Mouse (Mus musculus) hindbrain, embryonic 14.5 days (tissue): ENCODE measurements around the gene Srgn. TPM values are rescaled to one million over a fixed set of nuclear protein-coding genes. Genes with fewer than 3 reads are reported as not detected.
"Not testable (repeated sequence)": the region's sequence is repeated elsewhere in the genome, so short reads cannot be mapped to it uniquely, and the experiment has no call there.

Experiments used
- ATAC-seq: fragments of 200-750 bp; cut with Nextera tagmentation; 2 replicates; pipeline ENCODE4 v1.8.0; 2017; ENCODE audit warnings: moderate number of reproducible peaks, mild to moderate bottlenecking, moderate TSS enrichment, moderate library complexity; ENCODE audit not compliant: low FRiP score
- DNase-seq: peaks from one replicate; pipeline ENCODE4 v3.0.0-alpha.2; 2015; ENCODE audit warnings: low spot score
- H3K27ac ChIP-seq: fragments of 300-500 bp; sonication (generic); 2 replicates; pipeline ENCODE4 v1.5.1; 2014; ENCODE audit warnings: mild to moderate bottlenecking, moderate library complexity
- H3K27me3 ChIP-seq: fragments of 300-500 bp; sonication (generic); 2 replicates; pipeline ENCODE4 v1.6.1; 2014; ENCODE audit warnings: mild to moderate bottlenecking, low read length, mixed read lengths; ENCODE audit not compliant: control insufficient read depth, insufficient read depth
- H3K36me3 ChIP-seq: fragments of 300-500 bp; sonication (generic); replicated peaks from 2 replicates; pipeline ENCODE4 v1.6.1; 2014; ENCODE audit not compliant: control insufficient read depth, insufficient read depth
- H3K4me1 ChIP-seq: fragments of 300-500 bp; sonication (generic); replicated peaks from 2 replicates; pipeline ENCODE4 v1.6.1; 2014; ENCODE audit warnings: antibody characterized with exemption, low read length, mixed read lengths; ENCODE audit not compliant: control insufficient read depth, insufficient read depth
- H3K4me2 ChIP-seq: fragments of 300-500 bp; sonication (generic); replicated peaks from 2 replicates; pipeline ENCODE4 v1.6.1; 2014; ENCODE audit warnings: mild to moderate bottlenecking, moderate library complexity
- H3K4me3 ChIP-seq: fragments of 300-500 bp; sonication (generic); replicated peaks from 2 replicates; pipeline ENCODE4 v1.5.1; 2014; ENCODE audit warnings: mild to moderate bottlenecking, low read length
- H3K9ac ChIP-seq: fragments of 300-500 bp; sonication (generic); 2 replicates; pipeline ENCODE4 v1.6.1; 2014
- H3K9me3 ChIP-seq: fragments of 300-500 bp; sonication (generic); 2 replicates; pipeline ENCODE4 v1.6.1; 2016; ENCODE audit warnings: low read length; ENCODE audit not compliant: control insufficient read depth
- WGBS: fragments of 180-500 bp; shearing (Covaris S2); extraction: QIAGEN DNeasy Blood & Tissue Kit; methylation state at CpG from one replicate; pipeline ENCODE4 v1.1.7; 2014; 5-methylcytosine and 5-hydroxymethylcytosine counted together
- polyA plus RNA-seq: library from polyadenylated mRNA; unstranded; fragments of >200 nt; fragmentation: Nextera tagmentation; extraction: Ambion mirVana; gene quantifications from 2 replicates; pipeline ENCODE4 v1.2.1, GENCODE M21; 2014

Srgn gene
- polyA plus RNA-seq, 1 experiment from 2014 or later: 11.5 TPM

DNA sequence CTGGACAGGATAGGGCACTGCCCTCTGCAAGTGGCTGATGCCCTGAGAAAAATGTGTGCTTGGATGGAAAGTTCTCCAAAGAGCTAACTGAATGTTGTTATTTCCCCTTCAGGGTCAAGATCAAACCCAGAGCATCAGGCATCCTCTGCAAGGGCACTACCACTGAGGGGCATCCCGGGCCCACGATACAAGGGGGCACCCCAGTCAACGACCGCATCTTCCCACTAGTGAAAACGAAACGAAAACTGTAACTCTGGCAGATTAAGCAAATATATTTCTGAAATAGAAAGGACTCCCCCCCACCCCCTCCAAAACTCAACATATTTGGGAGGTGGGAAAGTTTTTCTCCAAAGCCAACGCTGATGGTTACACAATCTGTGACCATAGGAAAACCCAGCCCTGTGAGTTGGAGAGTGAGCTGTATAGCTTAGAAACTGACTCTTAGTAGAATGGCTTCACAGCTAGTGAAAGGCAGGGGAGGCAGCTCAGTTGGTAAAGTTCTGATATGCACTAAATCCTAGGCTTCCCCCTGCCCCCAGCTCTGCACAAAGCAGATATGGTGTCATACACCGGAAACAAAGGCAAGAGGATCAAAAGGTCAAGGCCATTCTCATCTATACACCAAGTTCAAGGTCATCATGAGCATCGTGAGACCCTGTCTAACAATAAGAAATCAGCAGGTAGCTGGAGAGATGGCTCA, 26.2 kb downstream of the Srgn start:
- no peaks in the 10 kb centered on the region for H3K27me3 ChIP-seq
- H3K36me3 ChIP-seq: no peaks in the 10 kb centered on the region
- H3K27ac ChIP-seq: no peak overlapping the region
- DNase-seq (no peak), ATAC-seq (no peak)
- no peaks in the 10 kb centered on the region for H3K4me1 ChIP-seq
- no peaks in the 10 kb centered on the region for H3K9me3 ChIP-seq
- WGBS: 92% methylated on average over 9 of the region's 9 CpGs
- H3K4me2 ChIP-seq: no peak overlapping the region
- H3K4me3 ChIP-seq: no peak overlapping the region
- H3K9ac ChIP-seq: no peak overlapping the region

- Histone ChIP-seq H3K4me3 (no peak overlapping the region), H3K36me3 (no peaks in the 10 kb centered on the region), H3K9ac (no peak overlapping the region; the same call in 1 of the 2 replicates), H3K27me3 (no peaks in the 10 kb centered on the region), H3K27ac (no peak overlapping the region), H3K4me1 (no peaks in the 10 kb centered on the region), H3K9me3 (no peaks in the 10 kb centered on the region), H3K4me2 (peak overlapping the region; percentile 24; the same call in 1 of the 2 replicates)
- ATAC-seq (peak; percentile 57; the same call in 1 of the 2 replicates), DNase-seq (peak; percentile 86)
- 23% methylated on average over 15 of the region's 15 CpGs for WGBS
Observed at GRCm38 (mm10) chr10:62500088-62500915, 26.9 kb downstream of the Srgn start.

DNA sequence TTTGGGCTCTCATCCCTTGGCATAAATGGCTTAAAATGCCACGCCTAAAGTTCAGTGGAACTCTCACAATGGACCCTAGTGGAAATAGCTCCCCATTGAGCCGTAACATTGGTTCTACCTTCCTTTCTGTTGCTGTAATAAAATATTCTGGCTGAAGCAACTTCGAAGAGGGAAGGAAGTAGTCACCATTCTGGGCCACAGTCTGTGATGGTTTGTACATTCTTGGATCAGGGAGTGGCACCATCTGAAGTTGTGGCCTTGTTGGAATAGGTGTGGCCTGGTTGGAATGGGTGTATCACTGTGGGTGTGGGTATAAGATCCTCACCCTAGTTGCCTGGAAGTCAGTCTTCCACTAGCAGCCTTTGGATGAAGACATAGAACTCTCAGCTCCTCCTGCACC, 35.6 kb downstream of the Srgn start:
- DNase-seq, H3K27ac ChIP-seq, H3K36me3 ChIP-seq, H3K9ac ChIP-seq, H3K4me1 ChIP-seq, H3K4me3 ChIP-seq, ATAC-seq, H3K9me3 ChIP-seq, H3K4me2 ChIP-seq, H3K27me3 ChIP-seq: not testable (repeated sequence)
- WGBS: 88% methylated on average over 3 of the region's 3 CpGs

- H3K4me1 ChIP-seq: peaks cover 6% of the 10 kb centered on the region; the same call in 1 of the 2 replicates
- WGBS: 5% methylated on average over 1 of the region's 1 CpGs
- no peak overlapping the region for H3K27ac ChIP-seq
- no peak overlapping the region for H3K9ac ChIP-seq
- H3K4me3 ChIP-seq: no peak overlapping the region
- no peaks in the 10 kb centered on the region for H3K27me3 ChIP-seq
- H3K4me2 ChIP-seq: no peak overlapping the region
- no peaks in the 10 kb centered on the region for H3K36me3 ChIP-seq
- H3K9me3 ChIP-seq: no peaks in the 10 kb centered on the region
- DNase-seq: peak; percentile 63
- ATAC-seq: no peak
Observed at GRCm38 (mm10) chr10:62488266-62488665, 39.0 kb downstream of the Srgn start.

GRCm38 (mm10) chr10:62486618-62487415, 40.4 kb downstream of the Srgn start, which contains the start of gene Vps26a:
Gene Vps26a (minus strand): TSS chr10:62486805.
- Histone ChIP-seq H3K9me3 (no peaks in the 10 kb centered on the region), H3K27ac (peak within 1 kb of the TSS; percentile 75), H3K36me3 (no peaks in the 10 kb centered on the region), H3K4me1 (peaks cover 6% of the 10 kb centered on the region; the same call in 1 of the 2 replicates), H3K9ac (peak within 1 kb of the TSS; percentile 80), H3K4me2 (peak within 1 kb of the TSS; percentile 53), H3K4me3 (peak within 1 kb of the TSS; percentile 80), H3K27me3 (no peaks in the 10 kb centered on the region)
- under 1% methylated on average over 51 of the region's 59 CpGs for WGBS
- DNase-seq (peak; percentile 99), ATAC-seq (peak; percentile 90)

DNA sequence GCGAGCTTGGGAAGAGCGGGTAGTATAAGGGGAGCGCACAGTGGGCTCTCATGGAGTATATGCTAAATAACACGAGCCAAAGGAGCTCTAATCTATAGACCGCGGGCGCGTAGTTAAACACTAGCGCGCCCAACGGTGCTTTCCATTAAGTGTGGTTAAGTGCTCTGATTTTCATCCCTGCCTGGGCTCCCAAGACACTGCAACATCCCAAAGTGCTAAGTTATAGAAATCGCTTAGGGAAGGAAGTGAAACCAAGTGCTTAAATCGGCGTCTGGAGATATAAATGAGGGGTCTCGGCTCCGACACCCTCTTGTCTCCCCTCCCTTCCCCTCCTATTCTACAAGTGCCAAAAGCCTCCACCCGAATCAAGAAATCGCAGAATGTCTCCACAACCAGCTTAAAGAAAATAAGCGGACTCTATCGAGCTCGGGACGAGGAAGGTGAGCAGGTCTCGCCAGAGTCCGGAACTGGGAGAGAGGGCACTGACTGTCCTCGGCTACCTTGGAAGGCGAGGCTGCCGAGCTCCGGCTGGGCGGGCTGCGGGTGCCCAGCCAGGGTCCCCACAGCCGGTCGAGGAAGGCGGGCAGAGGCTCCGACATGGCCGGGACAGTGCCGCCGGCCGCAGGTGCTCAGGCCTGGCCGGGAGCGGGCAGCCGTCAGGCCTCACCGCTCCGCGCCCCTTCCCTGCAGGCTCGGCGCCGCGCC, 41.2 kb downstream of the Srgn start:
- no peaks in the 10 kb centered on the region for H3K36me3 ChIP-seq
- peak overlapping the region; percentile 53 for H3K4me2 ChIP-seq
- peak; percentile 27 for DNase-seq

GRCm38 (mm10) chr10:62481108-62481852, 46.0 kb downstream of the Srgn start:
- H3K4me3 ChIP-seq: no peak overlapping the region
- no peak overlapping the region for H3K9ac ChIP-seq
- no peak for ATAC-seq
- H3K27me3 ChIP-seq: no peaks in the 10 kb centered on the region
- no peaks in the 10 kb centered on the region for H3K9me3 ChIP-seq
- no peak for DNase-seq
- peaks cover 6% of the 10 kb centered on the region for H3K36me3 ChIP-seq
- H3K4me1 ChIP-seq: peaks cover 6% of the 10 kb centered on the region; the same call in 1 of the 2 replicates
- 71% methylated on average over 7 of the region's 7 CpGs for WGBS
- no peak overlapping the region for H3K27ac ChIP-seq
- no peak overlapping the region for H3K4me2 ChIP-seq

More for the DNA sequence above, 41.2 kb downstream of the Srgn start:
- Histone ChIP-seq H3K27ac (peak overlapping the region; percentile 75), H3K9ac (peak overlapping the region; percentile 80), H3K4me1 (peaks cover 6% of the 10 kb centered on the region; the same call in 1 of the 2 replicates), H3K4me3 (peak overlapping the region; percentile 80), H3K9me3 (no peaks in the 10 kb centered on the region), H3K27me3 (no peaks in the 10 kb centered on the region)
- under 1% methylated on average over 41 of the region's 48 CpGs for WGBS
- ATAC-seq: peak; percentile 81

DNA sequence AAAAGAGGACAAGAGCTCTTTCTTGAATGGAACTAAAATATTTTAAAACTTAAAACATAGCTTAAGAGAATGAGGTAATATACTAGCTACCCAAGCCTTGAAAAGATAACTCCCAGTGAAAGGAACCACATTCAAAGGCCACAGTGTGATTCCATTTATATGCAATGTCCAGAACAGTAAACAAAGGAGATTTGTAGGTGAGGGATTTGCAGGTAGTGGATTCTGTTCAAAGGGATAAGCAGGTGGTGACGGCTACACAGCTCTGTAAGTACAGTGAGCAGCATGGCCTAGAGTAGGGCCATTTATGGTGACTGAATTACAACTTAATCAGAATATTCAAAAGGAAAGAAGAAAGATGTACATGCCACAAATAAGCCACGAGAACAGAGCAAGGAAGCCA, 50.3 kb downstream of the Srgn start:
- Histone ChIP-seq H3K9ac (no peak overlapping the region), H3K9me3 (no peaks in the 10 kb centered on the region), H3K36me3 (peaks cover 10% of the 10 kb centered on the region), H3K4me1 (no peaks in the 10 kb centered on the region), H3K27me3 (no peaks in the 10 kb centered on the region), H3K4me2 (no peak overlapping the region), H3K4me3 (no peak overlapping the region), H3K27ac (no peak overlapping the region)
- DNase-seq (no peak), ATAC-seq (no peak)
- 73% methylated on average over 2 of the region's 2 CpGs for WGBS
